Mouse (Mus musculus) liver, embryonic 11.5 days (tissue): Measurements from ENCODE around the gene Grb2. TPM values are rescaled to one million over a fixed set of nuclear protein-coding genes. Genes with fewer than 3 reads are reported as not detected.

Source experiments
- ATAC-seq: fragments of 200-750 bp; cut with Nextera tagmentation; replicated peaks from 2 replicates; pipeline ENCODE4 v1.8.0; 2017; ENCODE audit warnings: moderate number of reproducible peaks, mild to moderate bottlenecking, moderate TSS enrichment, moderate library complexity; ENCODE audit not compliant: low FRiP score
- DNase-seq: peaks from one replicate; pipeline ENCODE4 v3.0.0-alpha.2; 2017; ENCODE audit warnings: low spot score
- H3K27ac ChIP-seq: fragments of 300-500 bp; sonication (generic); 2 replicates; pipeline ENCODE4 v1.5.1; 2014; ENCODE audit warnings: mild to moderate bottlenecking, low read depth, low read length, control low read depth
- H3K27me3 ChIP-seq: fragments of 300-500 bp; sonication (generic); replicated peaks from 2 replicates; pipeline ENCODE4 v1.6.1; 2014; ENCODE audit warnings: low read length, mixed read lengths; ENCODE audit not compliant: control insufficient read depth, insufficient read depth
- H3K36me3 ChIP-seq: fragments of 300-500 bp; sonication (generic); 2 replicates; pipeline ENCODE4 v1.6.1; 2014; ENCODE audit warnings: mild to moderate bottlenecking, low read length, moderate library complexity, mixed read lengths; ENCODE audit not compliant: control insufficient read depth, insufficient read depth
- H3K4me1 ChIP-seq: fragments of 300-500 bp; sonication (generic); replicated peaks from 2 replicates; pipeline ENCODE4 v1.6.1; 2014; ENCODE audit warnings: low read length, mixed read lengths; ENCODE audit not compliant: control insufficient read depth, insufficient read depth
- H3K4me2 ChIP-seq: fragments of 300-500 bp; sonication (generic); 2 replicates; pipeline ENCODE4 v1.6.1; 2014; ENCODE audit warnings: mild to moderate bottlenecking, control low read depth, moderate library complexity
- H3K4me3 ChIP-seq: fragments of 300-500 bp; sonication (generic); 2 replicates; pipeline ENCODE4 v1.5.1; 2014; ENCODE audit warnings: low read depth, low read length, control low read depth
- H3K9ac ChIP-seq: fragments of 300-500 bp; sonication (generic); 2 replicates; pipeline ENCODE4 v1.6.1; 2014; ENCODE audit warnings: low read depth, low read length, control low read depth
- H3K9me3 ChIP-seq: fragments of 300-500 bp; sonication (generic); 2 replicates; pipeline ENCODE4 v1.6.1; 2016; ENCODE audit warnings: low read length, inconsistent platforms, mixed read lengths; ENCODE audit not compliant: control insufficient read depth
- WGBS: fragments of 180-500 bp; shearing (Covaris S2); extraction: QIAGEN DNeasy Blood & Tissue Kit; methylation state at CpG from one replicate; pipeline ENCODE4 v1.1.7; 2014; 5-methylcytosine and 5-hydroxymethylcytosine counted together
- polyA plus RNA-seq: library from polyadenylated mRNA; unstranded; fragments of >200 nt; fragmentation: Nextera tagmentation; extraction: Ambion mirVana; gene quantifications from 2 replicates; pipeline ENCODE4 v1.2.1, GENCODE M21; 2014

The Grb2 gene
- polyA plus RNA-seq, 1 experiment from 2014 or later, result 52.8 TPM

GRCm38 (mm10) chr11:115599722-115600121 lies 108.7 kb downstream of the Grb2 start:
- 95% methylated on average over 7 of the region's 7 CpGs for WGBS
- Histone ChIP-seq H3K4me3 (no peak overlapping the region; the same call in 1 of the 2 replicates), H3K4me2 (no peak overlapping the region), H3K9ac (no peak overlapping the region), H3K27ac (no peak overlapping the region), H3K4me1 (peaks cover 27% of the 10 kb centered on the region), H3K9me3 (no peaks in the 10 kb centered on the region), H3K36me3 (peaks cover 20% of the 10 kb centered on the region; the same call in 1 of the 2 replicates), H3K27me3 (no peaks in the 10 kb centered on the region)
- DNase-seq (no peak), ATAC-seq (no peak)

- Histone ChIP-seq H3K9ac (no peak overlapping the region), H3K4me2 (no peak overlapping the region), H3K27me3 (no peaks in the 10 kb centered on the region), H3K4me1 (peaks cover 27% of the 10 kb centered on the region), H3K4me3 (no peak overlapping the region), H3K36me3 (peaks cover 30% of the 10 kb centered on the region), H3K27ac (no peak overlapping the region), H3K9me3 (no peaks in the 10 kb centered on the region)
- DNase-seq (no peak), ATAC-seq (no peak)
- 68% methylated on average over 4 of the region's 4 CpGs for WGBS
These were observed 110.1 kb downstream of the Grb2 start for GRCm38 (mm10) chr11:115598309-115598708.

- no peak overlapping the region for H3K9ac ChIP-seq
- peaks cover 6% of the 10 kb centered on the region; the same call in 1 of the 2 replicates for H3K4me1 ChIP-seq
- H3K27me3 ChIP-seq, result no peaks in the 10 kb centered on the region
- no peaks in the 10 kb centered on the region for H3K9me3 ChIP-seq
- no peak overlapping the region for H3K4me3 ChIP-seq
- peaks cover 47% of the 10 kb centered on the region for H3K36me3 ChIP-seq
- ATAC-seq, result no peak
- DNase-seq, result no peak
- no peak overlapping the region for H3K27ac ChIP-seq
- H3K4me2 ChIP-seq, result no peak overlapping the region
- 86% methylated on average over 3 of the region's 3 CpGs for WGBS
These were observed 113.2 kb downstream of the Grb2 start for GRCm38 (mm10) chr11:115595209-115595608.

Other genes with a start within 250 kb of the Grb2 start
- not detected in 2 replicates for gene Slc16a5, start 246.1 kb downstream of the Grb2 start, polyA plus RNA-seq
- 5.7 and 6.0 TPM in 2 replicates for gene Armc7, start 232.9 kb downstream of the Grb2 start, polyA plus RNA-seq
- gene Nt5c, start 216.7 kb downstream of the Grb2 start, polyA plus RNA-seq, result 96.8 and 105 TPM in 2 replicates
- 435 and 437 TPM in 2 replicates for gene Jpt1, start 194.2 kb downstream of the Grb2 start, polyA plus RNA-seq
- gene Sumo2, start 172.3 kb downstream of the Grb2 start, polyA plus RNA-seq, result 874 and 889 TPM in 2 replicates
- 277 and 296 TPM in 2 replicates for gene Nup85, start 144.2 kb downstream of the Grb2 start, polyA plus RNA-seq
- gene Mrps7, start 104.7 kb downstream of the Grb2 start, polyA plus RNA-seq, result 121 and 125 TPM in 2 replicates
- gene Gga3, start 104.5 kb downstream of the Grb2 start, polyA plus RNA-seq, result 23.6 and 27.4 TPM in 2 replicates
- gene Mif4gd, start 95.6 kb downstream of the Grb2 start, polyA plus RNA-seq, result 39.0 and 41.4 TPM in 2 replicates
- gene Slc25a19, start 80.3 kb downstream of the Grb2 start, polyA plus RNA-seq, result 30.2 and 30.9 TPM in 2 replicates
- 14.1 and 14.4 TPM in 2 replicates for gene Tmem94, start 56.8 kb upstream of the Grb2 start, polyA plus RNA-seq
- gene Caskin2, start 105.0 kb upstream of the Grb2 start, polyA plus RNA-seq, result 13.5 and 14.0 TPM in 2 replicates
- 36.1 and 36.4 TPM in 2 replicates for gene Tsen54, start 106.1 kb upstream of the Grb2 start, polyA plus RNA-seq
- 15.6 and 18.7 TPM in 2 replicates for gene Llgl2, start 115.5 kb upstream of the Grb2 start, polyA plus RNA-seq
- gene Myo15b, start 149.8 kb upstream of the Grb2 start, polyA plus RNA-seq, result 0.56 and 0.89 TPM in 2 replicates
- 39.5 and 45.9 TPM in 2 replicates for gene Smim5, start 191.4 kb upstream of the Grb2 start, polyA plus RNA-seq
- 3.5 and 3.6 TPM in 2 replicates for gene Smim6, start 203.4 kb upstream of the Grb2 start, polyA plus RNA-seq
- 36.5 and 39.9 TPM in 2 replicates for gene Sap30bp, start 224.7 kb upstream of the Grb2 start, polyA plus RNA-seq
- gene Recql5, start 224.9 kb upstream of the Grb2 start, polyA plus RNA-seq, result 19.8 and 22.9 TPM in 2 replicates